Mouse (Mus musculus): Measurements from ENCODE around the gene Iqschfp.

Gene Iqschfp

DNA sequence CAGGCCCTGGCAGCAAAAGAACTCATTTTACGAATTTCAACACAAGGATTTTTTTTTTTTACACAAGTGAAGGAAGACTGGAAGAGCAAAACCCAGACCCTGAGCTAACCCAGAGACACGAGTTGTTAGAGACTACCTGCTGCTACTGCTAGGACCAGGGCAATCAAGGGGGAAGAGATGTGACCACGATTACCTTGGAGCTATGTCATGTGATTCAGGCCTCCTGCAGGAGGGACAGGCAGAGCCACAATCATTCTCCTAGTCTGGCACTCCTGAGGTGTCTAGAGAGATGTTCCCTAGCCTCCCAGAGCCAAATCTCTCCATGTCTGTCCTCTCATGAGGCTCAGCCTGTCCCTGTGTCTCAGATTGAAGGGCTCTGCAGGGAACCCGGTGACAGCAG, 634.4 kb downstream of the Iqschfp start:
- no peak for DNase-seq (ENCODE audit: low spot score in 2 of 2)

DNA sequence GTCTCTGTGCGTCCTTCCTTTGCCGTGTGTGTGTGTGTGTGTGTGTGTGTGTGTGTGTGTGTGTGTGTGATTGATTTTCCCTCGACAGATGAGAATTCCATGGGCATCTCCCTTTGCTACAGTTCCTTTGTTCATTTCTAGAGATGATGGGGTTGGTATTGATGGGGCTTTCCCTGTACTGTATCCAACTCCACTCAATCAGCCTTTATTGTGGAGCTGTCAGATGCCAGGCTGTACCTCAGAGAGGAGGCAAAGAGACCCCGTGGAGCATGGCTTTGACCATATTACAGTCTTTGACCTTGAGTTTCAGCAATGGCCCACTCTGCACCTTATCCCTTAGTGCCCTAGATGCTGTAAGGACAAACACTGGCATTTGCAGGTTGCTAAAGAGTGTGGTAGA, 635.1 kb downstream of the Iqschfp start:
- no peak for DNase-seq (ENCODE audit: low spot score in 2 of 2)

DNA sequence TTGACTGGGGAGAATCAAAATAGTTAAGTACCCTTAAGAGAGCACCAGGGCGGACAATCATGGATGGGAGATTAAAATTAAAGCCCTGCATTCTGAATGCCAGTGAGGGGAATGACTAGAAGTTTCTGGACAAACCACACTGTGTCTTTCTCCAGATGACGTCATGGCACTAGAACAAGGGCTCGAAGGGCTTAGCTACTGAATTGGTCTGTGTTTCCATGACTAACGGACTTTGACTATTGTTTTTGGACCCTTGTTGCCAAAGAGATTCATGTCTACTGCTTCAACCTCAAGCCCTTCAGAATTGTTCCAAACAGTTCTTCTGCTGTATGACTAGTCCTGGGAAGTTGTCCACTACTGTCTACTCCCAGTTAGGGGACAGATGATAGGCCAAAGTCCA, 639.9 kb downstream of the Iqschfp start:
- DNase-seq (ENCODE audit: low spot score in 2 of 2) = no peak

DNA sequence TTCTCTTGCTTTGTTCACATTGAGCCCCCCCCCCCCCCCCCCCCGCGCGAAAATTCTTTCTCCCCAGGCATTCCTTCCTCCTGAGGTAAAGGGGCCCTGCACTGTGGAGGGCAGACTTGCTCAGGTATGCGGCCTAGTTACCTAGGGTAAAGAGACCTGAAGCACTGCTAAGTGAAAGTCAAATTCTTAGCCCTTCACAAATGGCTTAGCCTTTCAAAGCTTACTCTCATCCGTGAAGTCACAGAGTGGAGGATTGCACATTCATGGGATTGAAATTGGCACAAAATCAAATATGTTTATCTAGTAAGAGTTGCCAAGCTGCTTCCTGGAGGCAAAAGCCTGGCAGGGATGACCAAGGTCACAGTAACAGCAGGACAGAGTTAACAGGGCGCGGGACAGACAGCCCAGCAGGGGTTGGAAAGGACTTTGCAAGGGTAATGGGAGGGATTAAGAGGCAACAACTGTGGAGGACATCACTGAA, 642.6 kb downstream of the Iqschfp start:
- DNase-seq (ENCODE audit: low spot score in 2 of 2) = no peak

DNA sequence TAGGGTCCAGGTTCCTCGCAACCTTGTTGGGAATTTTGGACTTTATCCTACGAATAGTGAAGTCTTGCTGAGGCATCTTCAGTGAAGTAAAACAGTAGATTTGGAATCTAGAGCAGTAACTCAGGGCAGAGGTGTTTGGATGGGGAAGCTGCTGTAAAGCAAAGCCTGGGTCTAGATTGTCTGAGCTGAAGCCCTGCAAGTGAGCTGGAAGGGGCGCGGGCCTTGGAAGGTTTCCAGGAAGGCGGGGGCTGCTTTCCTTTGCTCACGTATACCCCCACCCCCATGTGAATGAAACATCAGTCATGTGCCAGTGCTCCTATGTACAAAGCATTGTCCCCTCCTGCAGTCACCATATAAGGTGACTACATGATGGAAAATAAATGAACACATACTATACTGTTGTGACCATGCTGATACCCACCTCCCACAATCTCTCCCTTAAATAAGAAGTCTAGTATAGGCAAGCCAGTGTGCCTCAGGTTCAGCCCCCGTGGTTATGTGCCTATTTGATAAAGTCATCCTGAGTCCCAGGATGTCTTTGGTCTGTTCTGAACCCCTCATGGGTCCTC, 643.2 kb downstream of the Iqschfp start:
- DNase-seq (ENCODE audit: low spot score in 2 of 2) = no peak

DNA sequence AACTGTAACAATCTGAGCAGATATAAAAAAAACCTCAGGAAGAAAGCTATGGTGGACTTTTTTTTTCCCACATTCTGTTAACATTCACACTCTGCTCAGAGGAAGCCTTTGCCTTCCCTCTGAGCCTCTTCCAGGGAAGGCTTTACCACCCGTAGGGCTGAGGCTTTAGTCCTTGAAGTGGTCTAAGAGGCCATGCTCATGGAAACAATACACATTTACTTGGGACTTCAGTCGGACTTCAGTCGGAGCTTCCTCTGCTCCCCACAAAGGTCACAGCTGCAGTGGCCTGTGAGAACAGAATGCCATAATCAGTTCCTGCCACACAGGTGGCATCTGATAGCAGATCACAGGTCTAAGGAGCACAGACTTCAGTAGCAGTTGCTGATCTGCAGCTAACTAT, 644.0 kb downstream of the Iqschfp start:
- DNase-seq (ENCODE audit: low spot score in 2 of 2) = no peak

DNA sequence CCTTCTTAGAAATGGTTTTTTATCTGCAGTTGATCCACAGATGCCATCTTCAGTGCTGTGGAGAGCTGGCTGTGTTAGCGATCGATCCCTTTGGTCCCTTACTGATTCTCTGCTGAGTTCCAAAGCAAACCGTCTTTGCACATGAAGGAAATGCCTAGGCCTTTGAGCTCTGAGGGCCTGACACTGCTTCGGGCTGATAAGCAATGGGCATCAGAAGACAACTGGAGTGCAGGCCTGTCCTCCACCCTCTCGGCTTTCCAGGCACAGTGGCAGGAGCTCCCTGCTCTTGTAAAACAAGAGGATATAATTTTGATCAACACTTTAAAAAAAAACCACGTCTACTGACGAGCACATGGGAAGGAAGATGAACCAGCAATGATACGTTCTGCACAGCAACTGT, 649.7 kb downstream of the Iqschfp start:
- no peak for DNase-seq (ENCODE audit: low spot score in 2 of 2)

DNA sequence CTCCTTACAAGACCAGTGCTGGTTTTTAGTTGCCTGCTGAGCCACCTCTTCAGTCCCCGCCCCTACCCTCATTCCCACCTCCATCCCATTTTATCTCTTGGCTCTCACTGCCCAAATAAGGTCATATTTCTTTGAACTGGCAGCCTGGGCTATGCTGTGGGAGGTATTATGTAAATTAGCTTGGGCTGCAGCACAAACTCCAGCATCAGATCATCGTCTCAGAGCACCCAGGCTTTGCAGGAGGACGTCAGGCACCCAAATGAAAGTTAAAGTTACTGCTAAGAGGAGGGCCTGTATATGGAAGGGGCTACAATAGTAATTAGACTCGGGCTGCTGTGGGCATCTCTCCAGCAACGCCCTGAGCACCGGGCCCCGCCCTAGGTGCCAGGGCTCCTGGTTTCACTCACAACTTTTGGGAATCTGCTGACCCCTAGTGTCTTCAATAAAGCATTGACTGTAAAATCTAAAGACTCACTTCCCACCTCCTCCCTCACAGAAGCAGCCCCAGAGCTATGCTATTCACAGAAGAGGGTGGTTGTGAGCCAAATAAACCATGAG, 651.0 kb downstream of the Iqschfp start:
- DNase-seq (ENCODE audit: low spot score in 2 of 2) = no peak

DNA sequence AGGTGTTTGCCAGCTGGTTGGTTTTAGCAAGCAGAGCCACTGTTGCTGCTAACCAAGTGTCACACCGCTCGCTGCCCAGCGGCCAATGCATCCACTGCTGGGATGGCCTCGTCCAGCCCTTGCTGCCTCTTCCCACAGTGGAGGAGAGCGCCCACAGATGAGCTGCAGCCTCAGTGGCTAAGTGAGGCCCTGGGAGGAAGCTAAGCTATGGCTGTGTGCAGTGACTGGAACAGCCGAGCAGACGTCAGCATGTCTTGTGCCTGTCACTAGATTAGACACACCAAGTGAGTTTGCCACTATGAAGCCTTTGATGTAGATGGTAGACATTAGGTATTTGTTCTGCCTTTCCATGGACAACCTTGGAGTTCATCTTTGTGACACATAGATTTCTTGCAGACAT, 652.8 kb downstream of the Iqschfp start:
- DNase-seq (ENCODE audit: low spot score in 2 of 2) = no peak

DNA sequence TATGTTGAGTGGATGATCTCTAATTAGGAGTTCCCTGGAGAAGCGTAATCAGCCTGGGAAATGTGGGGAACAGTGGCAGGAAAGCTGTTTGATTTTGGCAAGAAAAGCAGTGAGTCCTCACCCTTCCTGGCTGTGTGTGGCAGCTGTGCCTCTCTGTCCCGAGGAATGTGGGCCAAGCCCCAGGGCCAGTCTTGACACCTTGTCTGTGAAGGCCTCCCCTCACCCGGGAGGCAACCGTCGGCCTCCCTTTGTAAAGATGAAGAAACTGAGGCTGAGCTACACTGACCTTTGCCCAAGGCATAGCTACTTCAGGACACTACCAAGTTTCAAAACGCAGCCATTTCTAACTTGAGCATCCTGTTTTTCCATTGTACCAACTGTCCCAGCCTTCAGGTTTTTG, 653.9 kb downstream of the Iqschfp start:
- no peak for DNase-seq (ENCODE audit: low spot score in 2 of 2)

DNA sequence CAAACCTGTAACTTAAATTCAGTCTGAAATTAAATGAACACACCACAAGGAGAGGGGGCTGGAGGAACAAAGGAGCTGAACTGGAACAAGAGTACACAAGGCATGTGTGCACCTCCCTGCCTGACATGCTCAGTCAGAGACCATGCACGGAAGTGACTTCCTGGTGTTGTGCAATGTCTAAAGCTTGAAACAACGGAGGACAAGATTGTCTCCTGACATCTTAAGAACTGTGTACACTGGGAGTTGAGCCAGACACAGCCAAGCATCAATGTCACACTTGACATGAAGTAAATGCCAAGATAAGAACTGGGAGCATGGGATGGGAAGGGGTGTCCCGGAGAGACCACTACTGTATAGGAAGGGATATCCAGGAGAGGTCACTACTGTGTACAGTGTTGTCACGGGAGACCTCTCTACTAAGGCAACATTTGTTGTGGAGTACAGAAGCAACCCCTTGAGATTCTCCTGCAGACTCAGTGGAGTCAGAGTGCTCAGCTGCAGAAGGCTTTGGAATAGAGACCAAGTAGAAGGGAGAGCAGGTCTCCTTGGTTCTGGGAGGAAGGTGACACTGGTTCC, 663.1 kb downstream of the Iqschfp start:
- DNase-seq (ENCODE audit: low spot score in 2 of 2) = no peak

DNA sequence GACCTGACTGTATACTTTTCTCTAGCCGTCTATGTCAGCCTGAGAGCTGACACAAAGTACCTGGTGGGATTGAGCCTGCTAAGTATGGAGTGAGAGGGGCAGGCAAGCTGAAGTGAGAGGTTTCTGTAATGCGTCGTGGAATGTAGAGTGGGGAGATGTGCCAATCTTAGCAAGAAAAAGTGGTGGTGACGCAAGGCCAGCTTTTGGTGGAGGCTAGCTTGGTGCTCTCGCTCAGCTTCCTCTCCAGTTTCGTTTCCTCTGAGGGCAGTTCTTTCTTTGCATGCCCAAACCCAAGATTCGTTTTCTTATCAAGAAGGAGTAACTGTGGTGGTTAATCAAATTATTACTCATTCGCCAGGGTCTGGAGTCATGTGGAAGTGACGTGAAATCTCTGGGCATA, 664.9 kb downstream of the Iqschfp start:
- no peak for DNase-seq (ENCODE audit: low spot score in 2 of 2)

DNA sequence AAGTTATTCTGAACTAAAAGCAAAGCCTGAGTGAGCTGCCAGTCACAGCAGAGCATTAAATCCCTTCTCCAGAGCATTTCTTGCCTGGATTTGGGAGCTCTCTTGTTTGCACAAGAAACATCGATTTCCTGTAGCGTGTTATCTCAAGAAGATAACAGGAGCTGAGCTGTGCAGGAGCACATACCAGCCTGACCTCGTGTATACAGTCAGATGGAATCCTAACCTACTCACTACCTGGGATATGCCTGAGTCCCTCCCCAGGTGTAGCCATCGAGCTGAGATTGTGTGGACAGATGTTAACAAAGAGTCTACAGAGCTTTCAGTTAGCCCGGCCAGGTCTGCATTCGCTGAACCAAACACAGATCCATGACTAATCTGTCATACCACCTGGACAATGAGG, 666.7 kb downstream of the Iqschfp start:
- DNase-seq (ENCODE audit: low spot score in 2 of 2) = no peak

DNA sequence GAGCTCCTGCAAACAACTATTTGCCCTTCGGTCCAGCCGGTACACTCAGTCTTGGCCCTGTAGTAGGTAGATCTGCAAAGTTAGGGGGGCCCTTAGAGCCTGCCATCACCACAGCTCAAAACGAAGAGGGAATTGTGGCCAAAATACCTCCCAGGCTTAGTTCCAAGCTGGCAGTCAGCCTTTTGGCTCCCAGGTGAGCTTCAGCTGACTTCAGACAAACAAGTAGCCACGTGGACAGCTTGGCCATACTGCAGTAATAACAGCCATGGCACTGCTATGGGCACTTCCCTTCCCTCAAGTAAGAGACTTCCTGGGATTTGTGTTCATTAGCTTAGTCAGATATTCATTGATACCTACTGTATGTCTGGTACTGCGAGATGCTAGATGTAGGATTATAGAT, 668.0 kb downstream of the Iqschfp start:
- no peak for DNase-seq (ENCODE audit: low spot score in 2 of 2)

DNA sequence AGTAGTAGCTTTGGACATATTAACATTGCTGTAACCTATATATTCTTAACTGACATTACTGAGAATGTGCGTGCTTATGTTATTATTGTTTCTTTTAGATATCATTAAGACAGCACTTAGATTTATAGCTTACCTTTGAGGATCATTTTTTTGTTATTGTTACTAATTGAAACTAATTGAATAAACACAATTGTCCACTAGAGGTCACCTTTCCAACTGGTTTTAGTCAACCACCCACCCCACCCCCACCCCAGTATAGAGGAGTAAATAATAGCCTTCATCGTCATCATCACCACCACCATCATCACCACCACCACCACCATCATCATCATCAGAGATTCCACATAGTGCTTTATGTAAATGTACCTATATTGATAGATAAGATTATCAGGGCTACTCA, 670.8 kb downstream of the Iqschfp start:
- no peak for DNase-seq (ENCODE audit: low spot score in 2 of 2)

DNA sequence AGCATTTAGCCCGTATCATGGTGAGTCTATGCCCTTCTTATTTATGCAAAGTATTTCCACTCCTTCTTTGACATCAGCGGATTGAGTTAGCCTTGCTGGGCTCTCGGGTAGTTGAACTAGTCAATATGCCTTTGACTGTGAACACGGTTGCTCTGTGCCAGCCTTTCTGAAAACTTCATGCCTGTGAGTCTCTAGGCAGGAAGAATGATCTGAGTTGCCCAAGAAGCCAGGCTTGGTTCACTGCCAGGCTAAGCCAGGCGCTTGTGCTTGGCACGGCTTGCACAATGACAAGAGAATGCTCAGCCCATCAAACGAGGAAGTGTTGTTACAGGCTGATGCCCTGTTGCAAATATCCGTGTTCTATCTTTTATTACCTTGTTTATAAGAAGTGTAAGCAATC, 671.9 kb downstream of the Iqschfp start:
- DNase-seq (ENCODE audit: low spot score in 2 of 2) = no peak

DNA sequence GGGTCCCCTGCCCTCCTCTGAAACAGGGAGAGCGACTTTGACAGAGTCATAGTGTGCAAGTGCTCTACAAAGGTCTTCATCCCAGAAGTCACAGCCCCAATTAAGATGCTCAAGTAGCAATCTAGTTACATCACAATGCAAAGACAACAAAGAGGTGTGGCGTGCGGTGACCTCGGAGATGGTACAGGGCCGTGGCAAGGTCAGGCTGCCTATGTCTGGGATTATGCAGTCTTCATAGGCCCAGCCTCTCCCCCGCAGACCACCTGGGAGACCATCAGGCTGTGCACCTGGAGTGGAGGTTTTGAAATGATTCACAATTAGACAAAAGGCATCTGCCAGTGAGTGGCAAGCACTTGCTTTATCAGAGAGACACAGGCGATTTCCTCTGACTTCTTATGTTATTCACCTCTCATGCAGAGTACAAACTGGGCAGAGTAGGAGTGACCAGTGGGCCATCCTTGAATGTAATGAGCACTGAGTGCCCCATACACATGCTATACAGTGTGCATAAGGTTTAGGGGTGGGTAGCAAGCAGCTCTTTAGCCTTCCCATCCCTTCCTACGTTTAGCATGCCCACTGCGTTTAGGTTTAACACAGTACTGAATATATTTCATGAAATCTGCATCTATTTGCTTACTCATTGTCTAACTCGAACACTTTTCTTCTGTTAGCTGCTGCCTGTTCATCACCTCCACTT, 673.1 kb downstream of the Iqschfp start:
- DNase-seq (ENCODE audit: low spot score in 2 of 2) = no peak

DNA sequence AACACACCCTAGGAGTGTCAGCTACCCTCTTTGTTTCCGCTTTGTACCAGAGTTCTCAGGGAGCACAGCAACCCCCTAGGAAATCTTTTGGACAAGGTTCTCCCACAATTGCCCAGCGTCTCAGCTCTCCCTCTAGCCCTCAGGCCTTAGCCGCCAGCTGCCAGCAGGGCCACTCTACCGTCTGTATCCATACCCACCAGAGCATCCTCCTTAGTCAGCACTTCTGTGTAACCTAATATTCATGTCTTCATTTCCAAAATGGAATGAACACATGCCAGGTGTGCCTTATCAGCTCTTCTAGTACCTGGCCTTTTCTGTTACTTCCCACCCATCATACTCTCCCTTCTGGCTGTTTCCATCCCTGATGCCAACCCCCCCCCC, 673.6 kb downstream of the Iqschfp start:
- DNase-seq (ENCODE audit: low spot score in 2 of 2) = no peak

DNA sequence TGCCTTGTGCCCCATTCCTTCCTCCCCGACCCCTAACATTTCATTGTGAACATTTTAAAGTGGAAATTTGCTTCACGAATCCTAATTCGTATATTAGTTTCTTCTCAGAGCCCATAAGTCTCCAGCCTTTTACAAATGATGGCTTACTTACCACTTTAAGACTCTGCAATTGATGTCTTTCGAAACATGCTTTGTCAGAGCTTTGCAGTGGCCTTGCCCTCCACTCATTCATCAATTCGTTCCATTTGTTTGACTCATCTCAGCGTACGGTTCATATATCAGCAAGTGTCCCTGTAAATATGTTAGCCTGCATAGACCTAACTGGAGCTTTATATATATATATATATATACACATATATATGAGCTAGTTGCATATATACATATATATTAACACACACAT, 675.5 kb downstream of the Iqschfp start:
- no peak for DNase-seq (ENCODE audit: low spot score in 2 of 2)

DNA sequence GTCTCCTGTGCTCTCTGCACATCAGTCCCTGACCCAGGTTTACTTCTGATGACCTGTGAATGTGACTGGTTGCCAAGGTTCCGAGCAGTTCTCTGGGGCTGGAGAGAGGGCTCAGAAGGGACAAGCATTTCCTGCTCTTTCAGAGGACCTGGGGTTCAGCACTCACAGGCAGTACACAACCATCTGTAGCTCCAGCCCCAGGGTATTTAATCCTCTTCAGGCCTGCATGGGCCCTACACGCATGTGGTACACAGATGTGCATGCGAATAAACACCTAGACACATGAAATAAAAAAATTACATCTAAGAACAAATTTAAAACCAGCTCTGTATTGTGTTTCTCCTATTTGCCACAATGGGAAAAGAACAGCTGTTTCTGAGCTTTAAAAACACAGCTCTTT, 676.1 kb downstream of the Iqschfp start:
- DNase-seq (ENCODE audit: low spot score in 2 of 2) = no peak

DNA sequence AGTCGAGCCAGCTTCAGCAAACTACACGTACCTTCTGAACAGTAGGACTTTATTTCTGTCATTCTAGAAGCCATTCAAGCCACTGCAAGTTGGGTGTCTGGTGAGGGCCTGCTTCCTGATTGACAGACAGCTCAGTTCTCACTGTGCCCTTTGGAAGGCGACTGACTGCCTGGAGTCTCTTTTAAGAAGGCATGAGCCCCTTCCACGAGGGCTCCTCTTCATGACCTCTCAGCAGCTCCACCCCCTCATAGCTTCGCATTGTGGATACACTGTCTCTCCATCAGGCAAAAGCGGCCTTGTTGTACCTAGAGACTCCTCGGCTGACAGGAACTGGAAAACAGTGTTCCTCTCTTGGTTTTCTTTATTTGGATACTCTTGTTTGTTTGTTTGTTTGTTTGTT, 676.7 kb downstream of the Iqschfp start:
- DNase-seq (ENCODE audit: low spot score in 2 of 2) = no peak

DNA sequence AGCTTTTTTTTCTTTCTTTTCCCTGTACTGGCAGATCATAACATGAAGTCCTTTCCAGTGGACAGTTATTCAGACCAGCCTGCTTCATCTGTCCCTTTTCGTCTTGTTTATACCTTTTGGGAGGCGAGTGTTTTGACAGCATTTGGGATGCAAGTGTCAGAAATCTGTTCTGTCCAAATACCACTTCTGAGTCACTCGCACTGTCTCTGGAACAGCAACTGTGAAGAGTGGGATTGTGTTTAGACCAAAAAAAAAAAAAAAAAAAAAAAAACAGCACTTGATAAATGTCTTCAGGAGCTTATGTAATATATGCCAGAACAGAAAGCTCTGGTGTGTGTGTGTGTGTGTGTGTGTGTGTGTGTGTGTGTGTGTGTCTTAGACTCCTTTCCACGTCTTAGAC, 678.3 kb downstream of the Iqschfp start:
- DNase-seq (ENCODE audit: low spot score in 2 of 2) = no peak

Measured in natural killer cell, adult 2 months (primary cell).